Mouse (Mus musculus): Measurements from ENCODE around the gene Zfhx3.

DNA sequence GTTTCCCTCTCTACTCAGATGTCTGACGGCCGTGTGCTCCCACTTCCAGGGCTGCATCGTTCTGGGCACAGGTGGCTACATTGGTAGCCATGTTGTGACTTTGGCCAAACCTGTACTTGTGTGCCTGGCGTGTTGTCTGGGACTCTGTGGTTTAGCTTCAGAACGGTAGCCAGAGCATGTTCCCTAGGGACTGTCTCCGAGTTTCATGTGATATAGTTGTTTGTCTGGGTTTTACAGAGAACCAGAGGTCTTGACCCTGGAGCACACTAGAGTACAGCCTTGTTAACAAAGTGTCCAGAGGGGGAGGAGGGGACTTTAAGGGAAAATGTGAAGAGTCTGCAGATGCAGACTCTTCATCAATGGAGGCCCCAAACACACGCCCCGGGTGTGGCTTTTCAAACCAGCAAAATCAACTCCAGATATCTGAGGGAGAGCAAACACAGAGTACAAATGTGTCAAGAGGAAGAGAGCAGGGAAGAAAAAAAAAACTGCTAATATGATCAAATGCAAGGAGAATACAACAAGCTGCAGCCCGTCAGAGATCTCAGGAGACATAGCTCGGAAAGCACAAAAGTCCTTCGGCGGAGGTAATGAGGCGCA lies 650.6 kb downstream of the Zfhx3 start:
- no peak for TF ChIP-seq POLR2A (IDR thresholded peaks at IDR 0.05; ENCODE audit: control insufficient read depth in 1 of 2, insufficient read depth in 1 of 2, low read depth in 1 of 2, low read length in 2 of 2, poor library complexity in 1 of 2)
- no peak for TF ChIP-seq CTCF (IDR thresholded peaks at IDR 0.05 in 2 of 3, conservative IDR thresholded peaks at IDR 0.05 in 1 of 3; ENCODE audit: control insufficient read depth in 1 of 3, insufficient read depth in 1 of 3, low read depth in 2 of 3, low read length in 3 of 3, poor library complexity in 1 of 3, severe bottlenecking in 1 of 3)
- TF ChIP-seq TBP (IDR thresholded peaks at IDR 0.05; ENCODE audit: low read depth, low read length), result no peak
- no peak for TF ChIP-seq JUND (IDR thresholded peaks at IDR 0.05; ENCODE audit: low read depth, low read length)
- TF ChIP-seq NELFE (IDR thresholded peaks at IDR 0.05; ENCODE audit: low read depth, low read length), result no peak
- TF ChIP-seq CHD2 (IDR thresholded peaks at IDR 0.05; ENCODE audit: low read length), result no peak
- TF ChIP-seq EP300 (IDR thresholded peaks at IDR 0.05; ENCODE audit: low read depth in 1 of 2, low read length in 2 of 2), result no peak
- TF ChIP-seq ZKSCAN1 (IDR thresholded peaks at IDR 0.05; ENCODE audit: low read depth, low read length), result no peak
- no peak for TF ChIP-seq E2F4 (IDR thresholded peaks at IDR 0.05; ENCODE audit: borderline replicate concordance, low read depth, low read length)
- no peak for TF ChIP-seq GATA1 (IDR thresholded peaks at IDR 0.05; ENCODE audit: low read depth, low read length)
- TF ChIP-seq SIN3A (IDR thresholded peaks at IDR 0.05; ENCODE audit: low read length), result no peak
- TF ChIP-seq MXI1 (IDR thresholded peaks at IDR 0.05; ENCODE audit: low read depth, low read length), result no peak
- no peak for TF ChIP-seq MAFK (IDR thresholded peaks at IDR 0.05; ENCODE audit: borderline replicate concordance, low read depth, low read length)

All from MEL (cell line).